Mouse (Mus musculus) left cerebral cortex, postnatal 25 days (tissue): ENCODE results near the gene Cycs. TPM values are rescaled to one million over a fixed set of nuclear protein-coding genes. Genes with fewer than 3 reads are reported as not detected.
"Not testable (repeated sequence)": the region's sequence is repeated elsewhere in the genome, so short reads cannot be mapped to it uniquely, and the experiment has no call there.

Experiments
- DNase-seq, 2 experiments: peaks; one replicate each; pipeline ENCODE4 v3.0.0; 2022; ENCODE audit warnings: low spot score in 2 of 2, mixed read lengths in 1 of 2
- intact Hi-C: fragments of 180-260 bp; cut with DNase I; formaldehyde crosslinking; loops from one replicate; pipeline ENCODE4 v1.15.1; 2025
- total RNA-seq, 2 experiments: library from RNA; stranded (reverse); gene quantifications; 2 replicates each; pipeline ENCODE4 v1.2.3; 2021

Gene Cycs
- 10 to 100 TPM; 45.3 to 47.7 TPM for total RNA-seq

GRCm38 (mm10) chr6:50566141-50566996 is at the start of gene Cycs:
Gene Cycs (minus strand): TSS chr6:50566538.
- peak; percentile 99 to 100 for DNase-seq
- intact Hi-C loops: no loop called here

DNA sequence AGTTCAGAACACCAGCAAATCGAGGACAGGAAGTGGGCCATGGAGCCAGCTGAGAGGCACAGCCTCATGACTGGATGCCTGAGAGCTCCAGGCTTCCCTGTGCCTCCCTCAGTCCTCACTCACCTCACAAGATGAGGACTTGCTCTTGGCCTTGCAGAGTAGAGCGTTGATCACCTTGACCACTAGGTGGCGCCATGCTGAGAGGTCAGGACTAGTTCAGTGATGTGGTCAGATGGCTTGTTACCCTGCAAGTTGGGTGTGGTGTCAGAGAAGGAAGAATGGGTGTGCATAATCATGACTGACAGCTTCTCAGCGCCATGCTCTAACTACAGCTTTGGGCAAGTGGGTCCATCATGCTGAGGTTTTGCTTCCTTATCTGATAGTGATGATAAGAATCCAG is 35.3 kb upstream of the Cycs start:
- intact Hi-C loops: no loop called here
- no peak for DNase-seq

GRCm38 (mm10) chr6:50598560-50598959 is 32.2 kb upstream of the Cycs start:
- intact Hi-C loops: no loop called here
- no peak for DNase-seq

DNA sequence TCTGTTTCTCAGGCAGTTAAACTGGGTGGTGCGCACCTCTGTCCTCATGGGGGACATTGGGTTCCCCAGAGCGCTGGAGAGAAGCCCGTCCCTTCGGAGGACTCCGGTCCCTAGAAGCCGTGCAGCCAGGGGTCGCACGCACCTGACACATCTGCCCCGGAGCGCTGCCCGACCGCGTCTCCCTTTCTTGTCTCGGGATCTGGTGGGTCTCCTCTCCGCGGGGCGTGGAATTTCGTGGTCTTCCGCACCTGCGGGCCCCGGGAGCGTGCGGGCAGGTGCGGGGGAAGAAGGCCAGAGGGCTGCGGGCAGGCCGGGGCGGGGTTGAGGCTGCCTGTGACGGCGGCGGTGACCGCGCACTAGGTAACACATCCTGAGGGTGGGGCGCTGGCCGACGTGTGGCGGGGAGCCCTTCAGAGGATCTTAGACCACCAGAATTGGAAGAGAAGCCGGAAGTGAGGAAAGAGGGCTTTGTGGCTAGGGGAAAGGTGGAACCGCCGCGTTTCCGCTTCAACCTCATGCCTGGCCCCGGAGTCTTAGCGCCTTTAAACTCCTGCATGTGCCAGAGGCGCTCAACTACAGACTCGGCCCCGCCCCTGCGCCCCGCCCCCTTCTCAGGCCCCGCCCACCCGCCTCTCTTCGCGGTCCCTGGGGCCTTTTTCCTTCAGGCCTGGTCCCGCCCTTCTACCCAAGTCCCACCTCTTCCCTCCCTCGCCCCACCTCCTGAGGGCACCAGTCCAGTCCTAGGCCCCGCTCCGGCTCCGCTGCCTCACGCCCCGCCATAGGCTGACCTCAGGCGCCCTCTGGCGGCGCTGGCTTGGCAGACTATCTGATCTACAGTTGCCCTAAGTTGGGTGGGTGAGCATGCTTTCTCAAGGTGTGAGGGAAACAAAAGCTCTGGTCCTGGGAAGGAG is 30.2 kb upstream of the Cycs start, which contains the start of gene 4921507P07Rik:
4921507P07Rik (minus strand) TSS at position 332 of the 911 bp plus-strand sequence.
- intact Hi-C loops: no loop called here
- peak; percentile 80 to 92 for DNase-seq

DNA sequence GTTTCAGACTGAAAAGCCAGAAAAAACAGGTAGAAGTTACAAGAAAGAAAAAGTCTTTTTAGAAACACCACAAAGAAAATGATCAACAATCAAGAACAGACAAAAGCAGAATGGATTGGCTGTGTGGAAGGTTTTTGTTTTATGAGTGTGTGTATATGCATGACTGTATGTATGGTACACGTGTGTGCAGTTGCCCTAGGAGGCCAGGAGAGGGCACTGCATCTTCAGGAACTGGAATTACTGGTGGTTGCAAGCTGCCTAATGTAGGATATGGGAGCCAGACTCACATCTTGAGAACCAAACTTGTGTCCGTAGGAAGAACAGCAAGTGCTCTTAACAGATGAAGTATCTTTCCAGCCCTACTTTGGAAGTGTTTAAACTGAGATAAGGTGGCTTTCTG is 28.0 kb upstream of the Cycs start:
- intact Hi-C loops: no loop called here
- DNase-seq: no peak

DNA sequence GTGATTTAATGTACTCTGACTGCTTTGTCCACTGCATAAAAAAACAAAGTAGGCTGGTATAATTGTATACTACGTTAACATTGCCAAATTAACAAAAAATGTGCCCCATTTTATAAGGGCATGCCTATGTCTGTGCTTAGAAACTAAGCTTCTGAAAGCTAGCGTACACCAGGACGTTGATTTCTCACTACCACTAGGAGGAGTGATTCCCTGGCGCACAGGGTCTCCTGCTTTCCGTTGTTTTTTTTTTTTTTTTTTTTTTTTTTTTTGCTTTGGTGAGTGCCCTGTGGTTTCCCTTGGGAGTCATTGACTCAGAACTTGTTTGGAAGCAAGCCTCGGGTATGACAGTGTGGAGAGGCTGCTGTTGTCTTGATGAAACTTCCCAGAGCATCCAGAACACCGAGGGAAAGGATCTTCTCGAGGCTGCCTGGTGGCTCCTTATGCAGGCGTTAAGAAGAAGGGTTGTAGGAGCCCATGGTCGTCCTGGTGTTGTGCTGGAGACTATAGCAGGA is 27.1 kb upstream of the Cycs start:
- DNase-seq: no peak
- intact Hi-C loops: no loop called here

DNA sequence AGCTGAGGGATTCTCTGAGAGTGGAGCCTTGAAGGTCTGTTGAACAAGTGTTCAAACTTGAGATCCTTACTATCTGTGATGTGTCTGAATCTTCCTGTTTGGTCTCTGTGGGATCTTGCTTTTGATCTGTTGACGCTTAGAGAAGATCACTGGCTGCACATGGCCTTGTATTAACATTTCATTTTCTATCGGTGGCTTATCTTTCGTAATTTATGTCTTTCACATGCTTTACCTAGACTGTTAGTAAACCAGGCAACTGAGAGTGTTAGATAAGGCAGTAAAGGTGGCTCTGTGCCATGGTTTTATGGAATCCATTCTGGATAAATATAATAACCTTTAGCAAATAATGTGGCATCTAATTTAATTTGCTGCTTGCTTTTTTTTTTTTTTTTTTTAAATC is 23.9 kb upstream of the Cycs start:
- DNase-seq: no peak
- intact Hi-C loops: no loop called here

DNA sequence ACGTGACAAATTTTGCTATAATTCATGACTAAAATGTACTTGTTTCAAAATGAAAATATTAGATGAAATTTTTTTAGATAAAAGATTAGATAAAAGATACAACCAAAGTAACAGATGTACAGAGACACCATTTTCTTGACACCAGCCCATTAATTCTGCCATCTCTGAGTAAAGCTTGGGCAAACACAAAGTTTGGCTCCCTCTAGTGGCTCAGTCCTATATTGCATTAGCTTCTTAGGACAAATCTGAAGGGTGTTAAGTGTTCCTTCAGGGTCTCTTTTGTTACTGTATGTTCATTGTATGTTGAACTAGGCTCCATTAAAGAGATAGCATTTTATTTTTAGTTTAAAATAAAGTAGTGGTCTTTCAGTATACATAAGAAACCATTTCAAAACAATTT is 21.9 kb upstream of the Cycs start:
- intact Hi-C loops: no loop called here
- peak; percentile 60 to 75 for DNase-seq

DNA sequence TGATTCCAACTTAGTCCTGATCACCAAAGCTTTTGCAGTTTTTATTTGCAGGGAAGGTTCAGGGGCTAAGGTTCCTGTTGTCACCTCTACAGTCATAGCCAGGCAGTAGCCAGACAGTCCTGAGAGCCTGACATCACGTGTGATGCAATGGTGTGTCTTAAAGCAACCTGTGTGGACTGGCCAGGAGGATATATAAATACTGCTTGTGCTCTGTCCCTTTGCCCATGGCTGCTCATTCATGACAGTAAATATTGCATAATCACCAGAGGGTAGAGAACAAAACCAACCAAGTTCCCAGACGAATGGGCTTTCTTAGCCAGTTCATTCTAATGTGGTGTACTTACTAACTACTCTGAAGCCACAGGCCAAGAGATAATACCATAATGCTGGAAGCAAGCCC is 21.1 kb upstream of the Cycs start:
- DNase-seq: no peak
- intact Hi-C loops: no loop called here

DNA sequence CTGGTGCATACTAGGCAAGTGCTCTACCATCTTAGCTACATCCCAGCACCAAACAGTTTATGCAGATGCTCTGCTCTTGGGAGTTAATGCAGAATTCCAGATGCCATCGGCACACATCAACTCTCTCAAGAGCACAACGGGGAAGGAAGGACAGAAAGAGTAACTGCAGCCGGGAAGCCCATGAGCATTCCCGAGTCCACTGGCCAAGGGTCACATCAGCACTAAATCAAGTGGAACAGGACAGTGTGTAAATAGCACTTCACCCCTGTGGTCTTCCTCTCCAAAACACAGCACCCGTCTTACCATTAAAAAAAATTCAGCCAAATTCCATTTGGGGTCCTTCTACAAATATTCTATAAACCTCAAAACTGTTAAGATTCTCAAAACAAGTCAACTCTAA is 20.0 kb upstream of the Cycs start:
- no peak for DNase-seq
- intact Hi-C loops: no loop called here

DNA sequence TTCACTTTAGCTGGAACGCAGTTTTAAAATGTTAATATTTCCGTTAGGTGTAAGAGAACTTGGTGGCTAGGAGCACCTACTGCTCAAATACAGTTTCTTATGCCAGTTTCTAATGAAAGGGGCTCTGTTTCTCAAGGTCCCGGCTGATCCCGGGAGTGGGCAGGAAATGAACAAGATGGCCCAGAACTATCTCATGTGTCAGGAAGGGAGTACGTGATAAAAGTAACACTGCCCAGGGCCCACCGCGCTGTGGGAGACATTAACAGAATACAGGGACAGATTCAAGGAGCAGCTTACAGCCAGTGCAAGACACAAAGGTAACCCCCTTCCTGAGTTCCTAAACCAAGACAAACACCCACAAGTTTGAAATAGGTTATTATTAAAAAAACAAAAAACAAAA is 19.4 kb upstream of the Cycs start:
- intact Hi-C loops: no loop called here
- no peak for DNase-seq

DNA sequence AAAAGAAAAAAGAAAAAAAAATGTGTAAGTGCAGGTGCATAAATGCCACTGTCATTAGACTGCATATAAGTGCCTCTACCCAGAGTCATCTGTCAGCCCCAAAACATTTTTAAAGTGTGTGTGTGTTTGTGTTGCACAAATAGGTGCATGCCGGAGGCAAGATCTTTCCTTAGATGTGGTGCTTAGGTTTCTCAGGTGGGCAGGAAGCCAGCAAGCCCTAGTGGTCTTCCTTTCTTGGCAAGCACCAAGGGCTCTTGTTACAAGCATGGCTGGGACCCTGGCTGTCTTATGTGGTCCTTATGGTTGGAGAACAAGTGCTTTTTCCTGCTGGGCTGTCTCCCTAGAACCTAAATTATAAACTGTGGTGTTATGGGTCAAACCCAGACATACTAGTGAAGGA is 5.3 kb upstream of the Cycs start:
- intact Hi-C loops: no loop called here

GRCm38 (mm10) chr6:50566997-50567255 is 588 bp upstream of the Cycs start:
- intact Hi-C loops: no loop called here
- no peak for DNase-seq

More for the DNA sequence above, 5.3 kb upstream of the Cycs start:
- DNase-seq: no peak

GRCm38 (mm10) chr6:50563651-50564050 is 2.7 kb downstream of the Cycs start:
- DNase-seq: no peak
- intact Hi-C loops: no loop called here

DNA sequence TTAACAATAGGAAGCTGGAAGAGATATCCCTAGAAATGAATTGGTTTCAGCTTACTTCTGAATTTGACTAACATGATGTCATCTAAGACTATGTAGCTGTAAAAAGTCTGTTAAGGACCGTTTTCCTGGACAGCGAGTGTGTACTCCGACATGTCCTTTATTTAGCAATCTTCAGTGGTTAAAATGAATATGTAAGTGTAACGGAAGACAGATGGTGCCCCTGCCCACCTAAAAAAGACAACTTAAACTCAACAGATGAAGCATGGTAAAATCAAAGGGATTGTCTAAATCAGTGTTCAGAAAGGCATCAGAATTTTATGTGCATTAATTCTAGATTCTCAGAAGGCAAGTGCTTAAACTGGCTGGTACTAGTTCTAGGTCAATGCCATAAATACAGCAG is 3.9 kb downstream of the Cycs start:
- DNase-seq: peak in 1 of 2 experiments; percentile 81
- intact Hi-C loops: no loop called here

GRCm38 (mm10) chr6:50560776-50561175 is 5.6 kb downstream of the Cycs start:
- DNase-seq: no peak
- intact Hi-C loops: no loop called here

DNA sequence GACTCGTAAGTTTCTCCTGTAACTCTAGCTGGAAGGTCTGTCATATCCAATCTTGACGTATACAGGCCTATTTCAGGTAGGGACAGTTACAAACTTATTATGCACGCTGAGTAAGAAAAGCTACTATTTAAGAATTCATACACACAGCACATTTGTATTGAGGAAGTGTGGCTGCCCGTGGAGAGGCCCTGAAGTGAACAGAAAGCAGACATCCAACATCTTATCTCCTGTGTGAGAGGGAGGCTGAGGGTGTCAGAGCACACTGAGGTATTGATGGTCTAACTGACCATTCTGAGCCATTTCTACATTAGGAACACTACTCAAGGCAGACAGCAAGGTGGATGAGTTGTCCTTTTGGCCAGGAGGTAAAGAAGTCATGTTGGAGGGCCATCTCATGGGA is 7.5 kb downstream of the Cycs start:
- intact Hi-C loops: no loop called here
- no peak for DNase-seq

DNA sequence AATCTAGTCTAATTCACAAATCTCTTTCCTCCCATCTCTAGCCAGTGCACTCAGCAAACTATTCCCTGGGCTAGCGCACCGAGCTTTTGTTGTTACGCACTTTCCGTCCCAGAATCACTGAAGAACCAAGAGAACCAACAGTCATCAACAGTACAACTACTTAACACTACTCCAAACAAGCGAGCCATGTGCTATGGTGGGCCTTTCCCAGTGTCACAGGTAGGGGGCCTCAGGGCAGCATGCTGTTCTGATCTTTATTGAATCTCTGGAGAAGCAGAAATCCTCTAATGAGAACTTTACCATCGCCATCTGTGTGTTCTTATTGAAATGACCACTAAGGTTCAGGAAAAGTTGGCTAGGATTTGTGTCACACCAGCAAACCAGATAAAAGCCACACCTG is 8.8 kb downstream of the Cycs start:
- intact Hi-C loops: no loop called here
- no peak for DNase-seq

GRCm38 (mm10) chr6:50554223-50554622 is 12.1 kb downstream of the Cycs start:
- DNase-seq, intact Hi-C loops: not testable (repeated sequence)

DNA sequence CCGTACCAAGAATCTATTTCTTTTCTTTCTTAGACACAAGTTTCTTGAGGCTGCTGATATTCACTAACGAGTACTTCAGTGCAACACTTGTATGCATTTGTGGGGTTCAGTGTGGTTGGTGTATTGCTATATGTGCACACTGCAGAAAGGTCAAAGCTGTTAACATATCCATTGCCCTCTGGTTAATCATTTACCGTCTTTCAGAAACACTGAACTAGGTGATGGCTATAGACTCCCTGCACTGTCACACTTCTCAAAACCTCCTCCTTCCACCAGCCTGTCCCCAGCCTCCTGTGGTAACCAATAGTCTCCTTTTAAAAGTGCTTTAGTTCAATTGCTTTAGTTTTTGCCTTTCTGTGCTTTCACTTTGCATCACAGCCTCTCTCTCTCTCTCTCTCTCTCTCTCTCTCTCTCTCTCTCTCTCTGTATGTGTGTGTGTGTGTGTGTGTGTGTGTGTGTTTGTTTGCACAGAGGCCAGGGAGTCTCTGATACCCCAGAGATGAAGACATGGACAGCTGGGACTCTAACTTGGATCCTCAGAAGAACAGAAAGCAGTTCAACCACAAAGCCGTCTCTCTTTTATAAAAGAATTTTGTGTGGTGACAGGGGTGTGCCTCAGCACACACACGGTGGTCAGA is 13.3 kb downstream of the Cycs start:
- no peak for DNase-seq
- intact Hi-C loops: no loop called here
